Mouse (Mus musculus) adrenal gland, postnatal 4 days (tissue): ENCODE measurements at regions not wholly inside any gene's neighbourhood (a gene's known extent, or its start where the extent isn't known, plus 50 kb on each side); places are given as distances from the start of the nearest gene placed in this dataset. TPM values are rescaled to one million over a fixed set of nuclear protein-coding genes. Genes with fewer than 3 reads are reported as not detected.
"Not testable (repeated sequence)": the region's sequence is repeated elsewhere in the genome, so short reads cannot be mapped to it uniquely, and the experiment has no call there.

ENCODE experiments used
- DNase-seq, 2 experiments: peaks; one replicate each; pipeline ENCODE4 v3.0.0; 2021 to 2022; ENCODE audit warnings: low spot score in 2 of 2, mixed read lengths in 2 of 2
- microRNA-seq: library from miRNA; unstranded; fragments of <30 nt; microRNA quantifications from one replicate; pipeline ENCODE4 v1.2.0, GENCODE M21; 2021

GRCm38 (mm10) chr13:61805300-61805699, 235.4 kb upstream of the Cts3 start:
- DNase-seq = not testable (repeated sequence)

DNA sequence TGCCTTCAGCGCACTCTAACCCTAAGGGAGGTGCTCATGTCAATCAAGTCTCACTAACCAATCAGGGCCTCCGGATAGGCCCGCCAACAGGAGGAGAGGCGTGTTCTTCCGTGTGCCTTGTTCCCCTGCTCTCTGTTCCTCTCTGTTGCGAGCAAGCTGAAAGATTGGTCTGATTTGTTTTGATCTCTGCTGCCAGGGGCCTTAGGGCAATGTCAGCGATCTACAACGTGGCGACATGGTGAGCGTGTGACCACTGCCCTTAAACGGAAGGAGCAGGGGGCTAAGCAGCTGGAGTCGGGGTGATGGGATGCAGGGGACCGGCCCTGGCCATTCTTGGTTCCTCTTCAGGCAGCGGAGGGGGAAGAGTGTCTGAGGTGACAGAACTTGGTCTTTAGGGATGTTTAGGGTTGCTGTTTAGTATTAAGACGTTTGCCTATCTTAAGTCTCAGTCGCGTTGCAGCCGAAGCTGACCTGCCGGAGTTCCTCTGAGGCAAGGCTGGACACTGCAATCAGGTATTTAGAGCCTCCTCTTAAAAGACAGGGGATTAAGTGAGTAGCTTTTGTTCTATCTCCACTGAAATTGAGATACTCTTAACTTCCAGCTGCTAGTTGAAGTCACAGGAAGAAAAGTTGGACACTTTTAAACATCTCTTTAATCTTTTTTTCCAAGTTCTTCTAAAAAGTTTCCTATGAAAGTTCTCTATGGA, 234.4 kb upstream of the Cts3 start:
- peak in 1 of 2 experiments; percentile 3 for DNase-seq

DNA sequence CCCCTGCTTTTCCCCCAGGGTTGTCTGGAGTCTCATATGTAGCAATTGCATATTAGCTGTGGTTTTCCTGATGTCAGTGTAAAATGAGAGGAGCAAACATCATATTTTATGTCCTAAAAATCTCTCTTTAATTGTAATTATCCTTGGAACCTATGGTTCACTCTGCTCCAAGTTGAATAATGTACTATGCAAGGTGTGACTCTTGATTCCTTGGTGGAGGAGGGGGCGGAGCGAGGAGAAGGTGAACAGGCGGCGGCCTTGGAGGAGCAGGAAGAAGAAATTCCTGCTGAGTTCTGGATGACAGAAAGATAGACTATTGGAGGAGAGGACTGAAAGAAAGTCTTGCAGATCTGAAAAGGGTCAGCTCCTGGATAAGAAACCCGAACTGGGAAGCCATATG, 233.8 kb upstream of the Cts3 start:
- DNase-seq = not testable (repeated sequence)

DNA sequence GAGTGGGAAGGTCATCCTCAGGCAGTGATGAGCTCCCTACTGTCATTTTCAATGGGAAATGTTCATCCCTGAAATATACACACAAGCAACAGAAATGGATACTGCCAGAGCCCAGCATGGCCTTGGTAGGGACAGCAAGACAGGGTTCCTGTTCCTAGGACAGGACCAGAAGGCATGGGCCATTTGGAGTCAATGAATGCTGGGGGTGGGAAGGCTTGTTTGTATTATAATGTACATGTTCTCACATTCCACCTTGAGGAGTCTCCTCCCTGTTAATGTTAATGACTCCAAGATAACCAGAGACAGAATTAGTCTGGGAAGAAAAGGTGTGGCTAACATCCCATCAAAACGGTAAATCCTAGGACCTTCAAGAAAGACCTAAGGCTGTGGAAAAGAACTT, 193.5 kb upstream of the Cts3 start:
- DNase-seq = not testable (repeated sequence)

Small RNA genes lying in the stretch of these regions (microRNA-seq; reads per million reads assigned to microRNA genes)
- gene Gm23739 = not detected
